Mouse (Mus musculus) adipocyte (in vitro differentiated cells): ENCODE measurements around the gene Prkab1.

Experiments used
- DNase-seq: peaks from one replicate; pipeline ENCODE4 v3.0.0-alpha.2; 2016; ENCODE audit warnings: low spot score

Gene Prkab1

DNA sequence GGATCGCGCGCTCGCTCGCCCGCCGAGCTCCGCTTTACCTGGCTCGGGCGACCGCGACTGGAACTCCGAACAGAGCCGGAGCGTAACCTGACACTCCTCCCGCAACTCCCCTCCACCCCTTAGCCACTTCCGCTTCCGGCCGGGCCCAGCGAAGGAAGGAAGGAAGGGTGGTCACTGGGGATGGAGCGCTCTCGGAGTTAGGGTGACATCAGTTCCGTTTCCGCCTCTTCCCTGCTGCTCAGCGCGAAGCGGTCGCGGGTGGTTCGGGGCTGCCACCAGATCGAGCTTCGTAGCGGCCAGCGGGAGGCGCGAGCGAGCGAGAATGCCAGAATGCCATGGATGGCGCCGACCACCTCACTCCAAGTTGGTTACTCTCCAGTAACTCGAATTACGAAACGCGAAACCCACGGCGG is at the start of gene Prkab1:
TSS of gene Prkab1 (minus strand) at position 182 of the 413 bp plus-strand sequence.
- DNase-seq, result peak; percentile 99

DNA sequence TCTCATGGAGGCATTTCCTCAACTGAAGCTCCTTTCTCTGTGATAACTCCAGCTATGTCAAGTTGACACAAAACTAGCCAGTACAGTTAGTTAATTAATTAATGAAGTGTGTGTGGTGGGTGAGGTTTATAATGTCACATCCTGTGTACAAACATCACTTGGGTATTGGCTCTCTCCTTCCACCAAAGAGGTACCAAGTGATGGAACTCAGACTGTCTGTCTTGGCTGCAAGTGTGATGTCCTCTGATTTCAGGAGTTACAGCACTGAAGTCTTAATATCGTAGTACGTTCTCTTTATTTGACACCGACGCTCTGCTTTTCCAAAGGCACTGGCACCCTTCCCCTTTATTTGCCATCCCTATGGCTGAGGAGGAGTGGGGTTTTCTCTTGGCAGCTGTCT is 45.3 kb upstream of the Prkab1 start:
- no peak for DNase-seq

DNA sequence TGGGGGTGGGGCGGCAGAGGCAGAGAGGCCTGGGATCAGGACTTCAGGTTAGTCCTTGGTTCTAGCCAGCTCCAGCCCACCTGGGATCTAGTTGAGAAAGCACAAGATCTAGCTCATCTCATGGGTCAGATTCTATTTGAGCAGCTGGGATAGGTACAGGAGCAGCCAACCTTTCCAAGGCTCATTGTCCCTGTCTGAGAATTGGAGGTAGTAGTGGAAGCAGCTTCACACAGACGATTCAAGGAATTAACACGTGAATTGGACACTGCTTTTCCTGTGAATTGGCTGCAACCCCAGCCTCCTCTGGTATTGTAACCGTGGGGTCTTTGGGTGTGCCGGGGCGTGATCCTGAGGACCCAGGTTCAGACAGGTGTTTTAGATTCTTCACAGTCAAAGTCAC is 28.5 kb upstream of the Prkab1 start:
- DNase-seq, result no peak

DNA sequence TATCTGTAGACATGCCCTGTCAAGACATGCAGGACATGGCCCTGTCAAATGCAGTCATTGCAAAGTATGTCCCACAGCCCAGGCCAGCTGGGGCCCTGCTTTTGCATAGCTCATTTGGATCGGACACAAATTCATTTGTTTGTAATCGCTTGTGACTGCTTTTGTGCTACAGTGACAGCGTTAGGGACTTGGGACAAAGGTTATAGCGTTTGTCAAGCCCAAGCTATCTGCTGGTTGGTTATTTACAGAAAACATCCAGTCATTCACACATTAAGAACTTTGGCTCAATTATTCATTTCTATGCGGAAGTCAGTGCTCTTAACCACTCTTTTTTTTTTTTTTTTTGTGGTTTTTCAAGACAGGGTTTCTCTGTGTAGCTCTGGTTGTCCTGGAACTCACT is 27.9 kb upstream of the Prkab1 start:
- DNase-seq, result peak; percentile 21

DNA sequence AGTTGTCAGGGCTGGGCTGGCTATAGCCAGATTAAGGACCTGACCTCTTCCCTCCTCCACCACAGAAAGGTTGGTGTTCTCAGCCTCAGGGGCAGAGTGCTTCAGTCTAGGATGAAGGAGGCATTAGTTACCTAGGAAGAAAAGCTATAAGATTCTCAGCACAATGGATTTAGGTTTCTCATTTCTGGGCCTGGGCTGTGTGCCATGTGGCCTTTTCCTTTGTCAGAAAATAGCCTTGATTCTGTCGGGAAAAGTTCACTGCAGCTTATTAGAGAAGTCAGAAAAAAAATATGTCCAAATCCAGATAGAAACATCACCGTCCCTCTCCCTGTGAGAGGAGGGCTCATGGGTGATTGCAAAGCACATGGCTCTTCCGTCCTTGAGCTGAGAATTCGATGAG is 25.5 kb upstream of the Prkab1 start:
- DNase-seq, result peak; percentile 90

DNA sequence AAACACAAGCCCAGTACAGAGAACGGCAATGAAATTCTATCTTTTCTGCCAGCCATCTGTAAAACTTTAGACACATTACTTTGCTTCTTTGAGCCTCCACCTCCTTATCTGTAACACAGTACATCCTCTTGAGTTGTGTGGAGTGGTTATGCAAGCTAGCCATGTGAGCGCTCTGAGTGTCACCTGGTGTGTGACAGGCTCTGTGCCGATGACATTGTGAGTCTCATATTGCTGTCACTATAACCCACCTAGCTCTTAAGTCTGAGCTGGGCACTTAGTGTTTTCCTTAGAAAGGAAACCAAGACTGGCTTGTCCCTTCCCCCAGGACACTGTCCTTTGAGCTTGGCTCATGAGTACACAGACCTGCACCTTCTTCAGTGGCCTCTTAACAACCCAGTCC is 24.0 kb upstream of the Prkab1 start:
- DNase-seq, result no peak

DNA sequence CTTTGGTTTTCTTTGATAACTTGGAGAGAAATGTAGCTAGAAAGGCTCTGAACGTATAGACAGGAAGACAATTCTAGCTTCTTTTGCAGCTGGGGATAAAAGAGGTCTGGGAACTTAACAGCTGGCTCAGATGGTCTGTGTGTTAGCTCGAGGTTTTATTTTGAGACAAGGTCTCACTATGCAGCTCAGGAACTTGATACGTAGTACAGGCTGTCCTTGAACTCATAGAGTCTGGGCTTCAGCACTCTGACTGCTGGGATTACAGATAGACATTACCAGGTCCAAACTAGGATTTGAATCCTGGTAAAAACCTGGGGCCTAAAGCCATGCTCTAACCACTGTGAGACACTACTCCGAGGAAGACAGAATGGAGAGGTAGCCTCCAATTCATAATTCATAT is 21.9 kb upstream of the Prkab1 start:
- DNase-seq, result no peak

DNA sequence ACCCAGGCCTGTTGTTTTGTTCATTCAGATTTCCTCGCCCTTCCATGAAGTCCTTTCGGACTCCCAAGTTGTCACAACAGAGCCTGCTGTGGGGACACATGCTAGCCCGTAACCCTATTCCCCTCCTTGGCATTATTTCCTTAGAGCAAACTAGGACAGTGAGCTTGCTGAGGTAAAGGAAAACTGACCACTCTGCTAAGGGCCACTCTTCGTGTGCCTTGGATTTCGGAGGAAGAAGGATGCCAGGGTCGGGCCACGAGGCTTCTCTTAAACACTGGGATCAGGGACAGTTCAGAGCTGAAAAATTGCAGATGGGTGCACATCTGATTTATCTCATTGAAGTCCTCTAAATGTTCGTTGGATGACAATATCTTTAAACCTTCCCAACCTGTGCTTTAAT is 21.3 kb upstream of the Prkab1 start:
- no peak for DNase-seq

DNA sequence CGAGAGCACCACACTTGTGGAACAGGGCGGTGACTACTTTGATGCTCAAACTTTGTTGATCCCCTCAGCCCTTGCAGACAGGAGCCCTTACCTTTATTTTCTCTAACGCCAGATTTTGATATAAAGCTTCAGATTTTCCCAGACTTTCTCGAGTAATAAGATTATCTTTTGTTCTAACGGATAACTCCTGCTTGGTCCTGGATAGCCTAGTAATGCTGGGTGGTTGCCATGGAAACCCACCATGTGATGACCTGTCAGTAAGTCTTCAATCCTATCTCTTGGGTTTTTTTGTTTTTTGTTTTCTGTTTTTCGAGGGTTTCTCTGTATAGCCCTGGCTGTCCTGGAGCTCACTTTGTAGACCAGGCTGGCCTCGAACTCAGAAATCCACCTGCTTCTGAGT is 17.9 kb upstream of the Prkab1 start:
- DNase-seq, result no peak

DNA sequence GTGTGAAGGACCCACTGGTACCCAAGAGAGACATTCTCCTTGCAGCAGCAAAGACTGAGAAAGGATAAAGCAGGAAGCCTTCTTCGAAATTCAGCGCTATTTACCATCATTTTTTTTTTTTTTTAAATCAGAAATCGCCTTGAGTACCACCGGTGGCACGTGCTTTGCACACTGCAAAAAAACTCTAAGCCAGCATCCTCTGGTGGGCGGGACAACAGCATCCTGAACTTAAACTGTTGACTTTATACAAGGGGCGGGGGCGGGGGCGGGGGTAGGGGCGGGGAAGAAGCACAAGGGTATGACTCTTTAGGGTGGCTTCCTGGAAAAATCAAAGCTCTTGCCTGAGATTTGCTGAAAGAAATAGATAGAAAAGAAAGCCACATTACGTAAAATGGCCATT is 15.4 kb upstream of the Prkab1 start:
- no peak for DNase-seq

DNA sequence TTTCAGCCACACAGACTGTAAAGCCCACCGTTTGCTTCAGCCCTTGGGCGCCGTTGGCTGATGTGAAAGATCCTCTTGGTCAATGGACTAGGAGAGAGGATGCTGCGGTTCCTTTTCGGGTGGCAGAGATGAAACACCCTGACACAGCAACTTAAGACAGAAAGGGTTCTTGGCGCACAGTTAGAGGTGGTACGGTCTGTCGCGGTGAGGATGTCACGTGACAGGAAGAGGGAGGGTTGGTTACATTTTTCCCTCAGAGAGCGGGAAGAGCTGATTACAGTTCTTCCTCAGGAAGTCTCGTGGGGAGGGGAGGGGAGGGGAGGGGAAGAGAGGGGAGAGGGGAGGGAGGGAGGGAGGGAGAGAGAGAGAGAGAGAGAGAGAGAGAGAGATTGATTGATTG is 13.4 kb upstream of the Prkab1 start:
- DNase-seq, result no peak

DNA sequence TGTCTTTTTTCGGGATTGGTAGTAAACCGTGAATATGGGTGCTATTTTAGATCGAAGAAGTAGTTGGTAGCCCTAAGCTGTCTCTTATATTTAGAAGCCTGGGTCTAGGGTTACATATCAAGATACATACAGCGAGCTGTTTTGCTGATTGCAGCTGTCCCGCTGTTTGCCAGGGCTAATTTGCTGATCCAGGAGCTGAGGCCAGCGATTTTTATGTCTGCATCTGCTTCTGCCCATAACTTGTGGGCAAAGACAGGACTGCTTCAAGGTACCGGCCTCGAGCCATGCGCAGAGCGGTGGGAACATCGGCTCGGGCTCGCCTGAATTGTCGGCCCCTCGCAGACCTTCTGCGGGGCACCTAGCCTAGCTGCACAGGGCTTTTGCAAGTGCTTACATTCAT is 12.2 kb upstream of the Prkab1 start:
- DNase-seq, result no peak

DNA sequence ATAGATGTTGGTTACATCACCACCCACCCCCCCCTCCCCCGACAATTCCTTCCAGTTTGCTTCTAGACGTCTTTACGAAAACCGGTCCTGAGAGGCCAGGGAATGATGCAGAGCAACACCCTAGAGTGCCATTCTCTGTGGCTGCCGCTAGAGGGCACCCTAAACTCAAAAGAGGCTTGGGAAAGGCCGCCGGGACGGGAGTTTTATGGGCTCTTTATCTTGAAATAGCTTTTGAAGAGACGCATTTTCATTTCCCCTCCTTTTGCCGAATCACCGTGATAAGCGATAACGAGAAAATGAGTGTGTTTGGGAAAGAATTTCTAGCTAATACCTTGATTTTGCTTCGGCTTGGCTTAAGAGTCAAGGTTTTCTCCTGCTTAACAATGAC is 6.9 kb upstream of the Prkab1 start:
- DNase-seq, result peak; percentile 88

DNA sequence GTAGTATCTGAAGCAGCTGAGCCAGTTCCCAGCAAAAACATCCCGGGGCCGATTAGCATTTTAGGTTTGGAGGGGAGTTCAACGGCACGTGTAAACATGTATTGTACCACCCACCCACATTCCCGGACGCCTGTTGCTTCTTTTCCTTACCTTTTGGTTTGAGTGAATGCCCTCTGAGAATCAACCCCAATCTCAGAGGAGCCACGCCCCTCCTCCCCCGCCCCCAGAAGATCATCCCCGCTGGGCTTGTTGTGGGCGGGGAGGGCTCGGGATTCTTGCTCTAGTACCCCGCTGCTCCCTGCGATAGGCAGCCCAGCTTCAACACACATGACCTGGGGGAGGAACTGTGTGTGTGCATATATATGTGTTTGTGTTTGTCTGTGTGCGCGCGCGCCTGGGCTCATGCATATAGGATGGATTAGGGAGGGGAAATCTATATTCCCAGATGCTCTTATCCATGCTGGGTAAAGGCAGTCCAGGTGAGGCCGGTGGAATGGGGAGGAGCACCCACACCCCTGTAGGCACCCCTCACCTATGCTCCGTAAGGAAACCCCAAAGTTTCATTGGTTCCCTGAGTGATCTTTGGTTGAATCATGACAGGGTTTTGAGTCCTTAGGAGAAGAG is 6.4 kb upstream of the Prkab1 start:
- no peak for DNase-seq

DNA sequence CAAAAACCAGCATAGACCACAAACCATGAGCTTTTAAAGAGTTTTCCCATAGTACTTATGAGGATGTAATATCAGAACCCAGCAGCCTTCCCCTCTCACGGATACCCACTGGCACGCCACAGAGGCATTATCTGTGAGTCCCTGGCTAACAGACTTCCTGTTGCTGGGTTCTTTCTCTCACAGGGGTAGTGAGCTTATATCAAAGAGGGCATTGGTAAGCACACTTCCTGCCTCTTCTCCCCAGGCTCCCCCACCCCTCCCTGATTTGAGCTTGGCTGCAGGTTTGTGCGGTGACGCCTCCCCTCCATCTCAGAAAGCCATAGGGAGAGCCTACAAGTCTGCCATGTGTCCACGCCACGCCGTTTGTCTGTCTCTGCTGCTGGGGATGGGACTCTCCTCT is 4.8 kb upstream of the Prkab1 start:
- DNase-seq, result no peak

DNA sequence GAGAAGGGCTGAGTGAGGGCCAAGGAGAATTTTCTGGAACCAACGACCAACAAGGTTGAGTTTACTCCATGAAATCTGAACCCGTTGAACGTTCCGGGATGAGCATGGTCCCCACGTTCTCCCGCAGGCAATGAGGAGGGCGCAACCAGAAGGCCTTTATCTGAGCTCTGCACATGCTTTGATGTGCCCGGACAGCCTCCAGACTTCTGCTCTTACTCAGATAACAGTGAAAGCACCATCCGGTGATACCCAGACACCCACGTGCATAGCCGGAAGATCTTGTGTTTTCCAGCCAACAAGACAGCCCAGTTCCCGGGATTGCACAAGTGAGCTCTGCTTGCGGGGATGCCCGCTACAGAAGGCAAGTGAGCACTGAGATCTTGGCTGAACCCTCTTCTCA is 2.3 kb upstream of the Prkab1 start:
- DNase-seq, result no peak

DNA sequence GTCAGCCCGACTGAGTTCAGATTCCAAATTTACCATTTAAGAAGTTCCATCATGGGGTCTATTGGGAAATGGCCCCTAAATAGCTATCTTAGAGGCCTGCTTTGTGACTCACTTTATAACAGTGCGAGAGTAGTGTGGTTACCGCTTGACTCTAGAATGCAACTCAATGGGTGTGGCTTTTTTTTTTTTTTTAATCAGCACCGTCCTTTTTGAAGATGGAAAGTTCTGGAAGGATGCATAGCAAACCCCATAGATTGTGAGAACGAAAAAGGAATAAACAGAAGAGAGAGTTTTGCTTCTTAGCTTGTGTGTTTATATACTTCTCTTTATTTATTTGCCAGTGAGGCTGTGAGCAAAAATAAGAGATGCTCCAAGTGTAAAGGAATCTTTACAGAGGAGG is 1.8 kb upstream of the Prkab1 start:
- no peak for DNase-seq

DNA sequence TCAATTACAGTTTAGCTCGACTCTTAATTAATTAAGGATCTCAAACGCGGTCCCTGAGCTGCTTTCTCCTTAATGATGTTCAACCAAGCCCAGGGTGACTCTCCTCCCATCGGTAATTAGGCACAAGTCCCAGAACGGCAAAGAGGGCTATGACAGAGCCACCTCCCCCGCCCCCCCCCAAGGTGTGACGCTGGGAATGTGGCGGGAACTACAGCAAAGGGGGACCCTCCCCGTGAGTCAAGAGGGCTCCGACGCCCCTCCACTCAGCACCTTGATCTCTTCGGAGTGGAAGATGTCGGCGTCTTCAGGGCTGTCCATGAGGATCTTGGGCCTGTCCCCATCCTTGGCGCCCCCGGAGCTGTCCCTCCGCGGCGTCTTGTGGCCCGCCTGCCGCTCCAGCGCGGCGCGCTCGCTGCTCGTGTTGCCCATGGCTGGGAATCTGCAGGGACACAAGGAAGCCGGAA is 455 bp downstream of the Prkab1 start:
- peak; percentile 24 for DNase-seq

DNA sequence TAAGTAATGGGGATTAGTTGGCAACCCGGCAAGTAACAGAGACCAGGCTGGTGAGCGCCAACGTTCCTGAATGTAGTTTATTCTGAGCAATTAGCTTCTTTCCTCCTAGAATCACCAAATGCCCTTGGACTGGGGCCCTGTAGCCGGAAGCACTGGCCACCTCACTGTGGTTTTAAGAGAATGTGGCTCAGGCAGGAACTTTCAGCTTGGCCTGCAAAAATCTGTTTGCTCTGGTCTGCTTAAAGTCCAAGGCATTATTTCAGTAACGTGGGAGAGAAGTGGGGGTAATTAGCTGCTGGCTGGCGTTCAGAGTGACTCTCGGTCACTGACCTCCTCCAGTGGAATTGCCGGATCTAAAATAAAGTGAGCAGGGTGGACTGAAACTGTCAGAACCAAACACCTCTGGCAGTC is 1.1 kb downstream of the Prkab1 start:
- DNase-seq, result peak; percentile 36

DNA sequence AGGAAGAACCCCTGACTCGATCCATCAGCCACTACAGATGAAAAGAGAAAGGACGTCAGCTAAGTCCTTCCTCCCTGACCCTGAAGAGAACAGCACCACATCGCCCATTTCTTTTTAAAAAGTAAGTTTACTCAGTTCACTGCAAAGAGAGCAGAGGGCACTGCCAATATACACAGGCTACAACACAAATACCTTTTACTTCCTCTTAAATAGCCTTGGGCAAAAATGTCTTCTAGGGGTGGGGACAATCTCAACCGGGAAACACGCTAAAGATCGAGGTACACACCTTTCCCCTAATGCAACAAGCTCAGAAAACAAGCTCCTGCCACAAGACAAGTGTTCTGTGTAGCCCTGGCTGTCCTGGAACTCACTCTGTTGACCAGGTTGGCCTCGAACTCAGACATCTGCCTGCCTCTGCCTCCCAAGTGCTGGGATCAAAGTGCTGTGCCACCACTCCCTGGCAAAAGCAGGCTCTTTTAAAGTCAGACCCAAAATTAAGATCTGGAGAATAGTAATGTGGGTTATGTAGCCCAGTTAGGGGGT is 1.6 kb downstream of the Prkab1 start:
- no peak for DNase-seq

DNA sequence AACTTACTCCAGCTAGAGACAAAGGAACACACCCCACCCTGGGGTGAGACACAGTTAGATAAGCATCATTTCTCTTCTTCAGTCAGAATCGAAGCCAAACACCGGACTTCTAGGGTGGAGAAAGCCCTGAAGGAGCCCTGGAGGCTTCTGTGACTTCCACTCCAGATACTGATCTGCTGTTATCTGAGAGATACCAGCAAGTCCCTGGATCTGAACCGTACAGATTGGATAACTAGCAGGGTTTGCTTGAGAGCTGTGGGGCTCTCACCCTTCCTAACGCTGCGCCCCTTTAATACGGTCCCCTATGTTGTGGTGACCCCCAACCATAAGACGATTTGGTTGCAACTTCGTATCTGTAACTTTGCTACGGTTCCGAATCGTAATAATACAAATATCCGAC is 2.2 kb downstream of the Prkab1 start:
- DNase-seq, result no peak

DNA sequence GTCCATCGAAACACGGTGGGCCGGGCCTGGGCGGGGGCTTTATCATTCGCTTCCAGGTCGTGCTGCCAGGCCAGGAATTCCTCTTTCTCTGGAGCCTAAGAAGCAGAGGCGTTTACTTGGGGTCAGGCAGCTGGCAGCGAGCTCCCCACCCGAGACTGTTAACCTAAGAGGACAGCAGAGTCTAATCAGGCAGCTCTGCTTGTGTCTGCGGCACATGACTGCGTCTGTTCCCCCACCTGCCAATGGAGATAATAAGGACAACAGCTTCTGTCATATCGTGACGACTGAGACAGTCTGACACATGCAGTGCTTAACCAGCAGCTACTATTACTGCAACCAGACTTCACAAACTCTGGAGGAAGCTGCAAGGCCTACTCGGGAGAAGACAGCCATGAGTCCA is 2.8 kb downstream of the Prkab1 start:
- no peak for DNase-seq

DNA sequence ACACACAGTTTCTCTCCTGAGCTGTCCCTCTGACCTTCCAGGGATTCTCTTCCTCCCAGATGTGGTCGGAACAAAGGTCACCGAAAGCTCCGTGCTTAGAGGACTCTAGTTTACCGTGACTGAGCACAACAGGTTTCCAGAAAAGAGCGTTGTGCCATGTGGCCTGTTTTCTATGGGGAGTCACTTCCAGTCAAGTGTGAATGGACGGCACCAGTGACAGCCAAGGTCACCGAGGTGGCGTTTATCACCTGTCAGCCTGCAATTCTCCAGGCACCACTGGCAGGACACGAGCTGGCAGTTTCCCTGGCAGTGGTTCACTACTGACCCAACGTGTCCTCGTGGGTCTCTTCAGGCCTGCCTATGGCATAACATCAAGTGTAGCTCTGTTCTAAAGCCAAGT is 4.9 kb downstream of the Prkab1 start:
- DNase-seq, result no peak

DNA sequence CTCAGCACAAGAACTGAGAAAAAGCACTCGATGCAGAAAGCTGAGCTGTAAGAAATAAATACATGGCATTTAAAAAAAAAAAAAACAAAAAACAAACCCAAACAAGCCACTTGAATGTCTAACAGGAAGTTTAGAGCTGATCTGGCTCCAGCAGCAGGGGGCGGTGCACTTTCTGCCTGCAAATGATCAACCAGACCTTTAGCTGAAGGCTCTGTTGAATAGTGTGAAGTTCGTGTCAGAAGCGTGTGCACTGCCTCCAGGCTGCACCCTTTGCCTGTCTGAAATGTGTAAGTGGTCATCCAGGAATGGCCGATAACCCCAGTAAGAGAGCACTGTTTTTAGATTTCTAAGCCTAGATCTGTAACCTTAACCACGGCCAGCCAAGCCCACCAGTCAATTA is 5.5 kb downstream of the Prkab1 start:
- no peak for DNase-seq
